Mouse (Mus musculus) fat pad, adult 2 months (tissue): Measurements from ENCODE around the gene Cacna1c.

Experiments
- DNase-seq: peaks from one replicate; pipeline ENCODE4 v3.0.0-alpha.2; 2011; ENCODE audit warnings: low read depth, low spot score; ENCODE audit errors: extremely low read depth

Cacna1c gene

GRCm38 (mm10) chr6:118865777-118866380, 330.3 kb downstream of the Cacna1c start:
- no peak for DNase-seq

DNA sequence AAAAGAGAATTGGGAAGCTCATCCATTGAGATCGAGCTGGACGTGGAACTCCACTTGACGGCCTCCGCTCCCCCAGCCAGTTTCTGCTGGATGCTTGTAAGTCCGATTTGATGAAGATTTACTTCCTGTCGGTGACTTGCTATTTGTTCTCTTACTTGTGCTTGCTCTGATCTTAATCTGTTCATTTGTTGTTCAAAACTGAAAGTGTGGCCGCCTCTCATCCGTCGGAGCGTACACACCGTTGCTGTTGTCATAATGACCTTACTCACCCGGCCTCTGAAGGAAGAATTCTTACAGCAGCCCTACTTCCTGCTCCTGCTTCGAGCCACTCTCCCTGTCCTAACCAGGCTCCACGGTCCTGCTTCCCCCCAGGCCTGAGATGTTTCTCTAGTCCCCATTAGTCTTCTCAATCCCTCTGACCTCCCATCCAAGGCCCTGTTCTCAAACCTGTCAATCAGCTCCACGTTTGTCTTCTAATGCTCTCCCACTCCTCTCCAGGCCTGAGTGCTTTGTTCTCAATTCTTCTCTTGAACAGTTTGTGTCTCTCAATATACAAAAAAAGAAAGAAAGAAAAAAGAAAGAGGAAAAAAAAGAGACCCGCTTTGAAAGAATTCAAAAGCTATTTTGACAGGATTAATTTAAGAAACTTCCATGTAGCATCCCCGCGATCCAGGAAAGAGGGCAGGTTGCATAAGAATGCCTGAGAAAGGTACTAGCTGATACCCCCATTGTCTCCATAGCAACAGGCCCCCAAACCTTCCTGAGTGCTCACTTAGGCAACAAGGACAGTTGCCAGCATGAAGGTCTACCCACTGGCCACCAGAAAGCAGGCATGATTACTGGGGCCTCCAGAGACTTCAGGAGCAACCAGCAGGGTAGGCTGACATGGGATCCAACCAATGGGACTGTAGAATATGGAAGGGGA, 331.3 kb downstream of the Cacna1c start:
- DNase-seq = no peak

- DNase-seq = no peak
Measured at GRCm38 (mm10) chr6:118862727-118863126, 333.5 kb downstream of the Cacna1c start.

DNA sequence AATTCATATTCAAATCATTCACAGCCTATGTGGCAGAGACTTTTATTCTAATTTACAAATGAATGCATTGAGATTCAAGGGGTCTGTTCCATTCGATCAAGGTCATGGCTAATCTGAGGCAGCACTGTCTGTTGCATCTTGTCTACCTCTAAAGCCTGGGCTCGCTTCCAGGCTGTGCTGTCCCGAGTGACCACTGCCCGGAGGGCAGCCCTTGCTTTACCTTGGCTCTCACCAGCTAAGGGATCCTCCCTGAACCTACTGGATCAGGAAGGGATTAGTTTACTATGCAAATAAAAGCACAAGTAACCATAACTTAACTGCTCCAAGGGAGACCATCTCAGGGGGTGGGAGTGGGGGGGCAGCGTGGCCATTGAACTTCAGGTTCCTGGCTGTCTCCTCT, 334.1 kb downstream of the Cacna1c start:
- no peak for DNase-seq

DNA sequence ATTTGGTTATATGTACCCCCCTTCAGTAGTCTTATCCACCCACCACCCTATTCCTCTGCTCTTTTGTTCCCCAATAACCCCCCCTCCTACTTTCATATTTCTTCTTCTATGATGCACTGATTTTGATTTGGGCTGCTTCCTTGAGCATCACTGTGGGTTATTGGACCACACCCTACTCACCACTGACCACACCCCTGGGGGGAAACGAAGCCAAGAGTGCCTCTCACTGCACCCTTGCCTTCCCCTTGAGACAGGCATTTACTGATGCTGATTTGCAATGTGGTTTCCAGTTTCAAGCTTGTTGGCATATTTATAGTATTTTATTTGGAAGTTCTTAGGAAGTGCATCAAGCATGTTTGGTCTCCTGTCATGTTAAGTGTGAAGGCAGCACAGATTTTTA, 337.8 kb downstream of the Cacna1c start:
- no peak for DNase-seq

DNA sequence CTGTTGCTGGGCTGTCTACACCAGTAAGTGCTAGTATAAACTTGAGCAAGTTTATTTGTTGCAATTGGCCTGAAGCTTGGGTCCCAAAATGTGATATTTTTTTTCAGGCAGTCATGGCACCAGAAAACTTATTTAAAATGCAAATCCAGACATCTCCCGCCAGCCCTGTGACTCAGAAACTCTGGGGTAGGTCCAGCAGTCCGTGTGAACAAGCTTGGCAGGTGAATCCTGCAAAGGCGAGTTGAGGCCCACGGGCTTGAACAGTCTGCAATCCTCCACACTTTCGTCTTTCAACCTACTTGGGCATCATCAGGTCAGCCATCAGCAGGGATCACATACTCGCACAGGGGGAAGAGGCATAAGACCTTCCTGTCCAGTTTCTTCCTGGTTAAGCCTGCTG, 344.1 kb downstream of the Cacna1c start:
- DNase-seq = no peak

DNA sequence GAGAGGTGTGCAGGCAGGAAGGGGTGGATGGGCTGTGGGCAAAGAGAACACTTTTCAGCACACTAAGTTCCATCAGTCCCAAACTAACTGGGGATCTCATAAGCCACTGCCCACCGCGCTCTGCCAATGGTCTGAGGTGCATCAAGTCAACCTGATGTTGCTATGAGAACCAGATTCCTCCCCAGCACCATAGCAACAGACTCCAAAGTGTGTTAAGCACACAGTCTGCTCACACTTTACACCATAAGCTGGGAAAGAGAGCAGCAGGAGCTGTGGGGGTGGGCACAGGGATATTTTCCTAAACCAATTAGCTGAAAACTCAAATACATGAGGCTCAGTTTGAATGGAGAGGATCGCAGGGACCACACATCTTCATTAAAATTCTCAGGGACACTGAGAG, 345.1 kb downstream of the Cacna1c start:
- DNase-seq = no peak

- no peak for DNase-seq
Measured at GRCm38 (mm10) chr6:118848640-118849039, 347.6 kb downstream of the Cacna1c start.

DNA sequence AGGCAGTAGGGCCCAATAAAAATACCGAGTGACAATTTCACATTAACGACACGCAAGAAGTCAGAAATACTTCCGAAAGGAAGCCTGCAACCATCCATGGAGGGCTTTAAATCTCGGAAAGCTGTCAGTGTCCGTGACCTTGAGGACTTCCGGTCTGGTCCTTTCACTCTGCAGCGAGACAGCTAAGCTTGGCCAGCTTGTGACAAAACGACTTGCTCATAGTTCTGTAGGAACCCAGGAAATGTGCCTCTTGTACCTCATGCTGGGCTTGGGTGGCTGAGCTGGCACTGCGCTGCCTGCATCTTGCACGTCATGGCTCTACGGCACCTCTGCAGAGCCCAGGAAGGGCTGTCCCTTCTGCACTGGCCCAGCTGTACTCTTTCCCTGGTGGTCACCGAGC, 348.5 kb downstream of the Cacna1c start:
- no peak for DNase-seq

GRCm38 (mm10) chr6:118845829-118846228, 350.4 kb downstream of the Cacna1c start:
- no peak for DNase-seq

DNA sequence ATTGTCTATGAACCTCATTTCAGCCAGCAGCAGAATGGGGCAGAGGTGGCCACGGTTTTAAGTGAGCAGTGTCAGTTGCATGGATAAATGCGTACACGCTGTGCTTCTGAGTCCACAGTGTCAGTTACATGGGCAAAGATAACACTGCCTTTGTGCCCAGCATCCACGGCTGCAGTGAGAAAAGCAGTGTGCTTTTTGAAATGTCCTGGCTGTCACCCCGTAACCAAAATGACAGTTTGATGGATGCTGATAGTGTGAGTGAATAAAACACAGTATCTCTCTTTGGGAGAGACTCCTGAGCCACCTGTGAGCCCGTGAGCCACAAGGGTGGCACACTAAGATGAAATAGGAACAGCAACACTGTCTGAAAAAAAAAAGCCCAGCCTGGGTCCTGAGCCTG, 351.0 kb downstream of the Cacna1c start:
- DNase-seq = no peak

DNA sequence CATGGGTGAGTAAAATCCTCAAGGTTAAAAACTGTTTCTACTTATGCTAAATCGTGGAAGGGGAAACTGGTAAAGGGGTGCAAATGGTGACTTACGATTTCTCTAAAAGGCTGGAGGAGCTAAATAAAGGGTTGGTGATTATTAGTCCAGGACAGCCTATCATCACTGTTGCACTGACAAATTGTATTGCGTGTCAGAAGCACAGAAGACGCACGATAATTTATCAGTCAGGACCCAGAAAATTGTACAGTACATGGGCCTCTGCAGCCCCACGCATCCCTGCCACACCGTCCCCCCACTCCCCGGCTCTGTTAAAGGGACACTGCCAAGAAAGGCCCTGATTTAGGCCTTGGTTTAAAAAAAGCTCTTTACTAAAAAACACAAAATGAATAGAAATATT, 352.7 kb downstream of the Cacna1c start:
- DNase-seq = no peak

- no peak for DNase-seq
Measured at GRCm38 (mm10) chr6:118841892-118842291, 354.3 kb downstream of the Cacna1c start.

GRCm38 (mm10) chr6:118838919-118839915, 357.0 kb downstream of the Cacna1c start:
- no peak for DNase-seq

GRCm38 (mm10) chr6:118836693-118837092, 359.5 kb downstream of the Cacna1c start:
- DNase-seq = no peak

GRCm38 (mm10) chr6:118834046-118834445, 362.2 kb downstream of the Cacna1c start:
- DNase-seq = no peak

GRCm38 (mm10) chr6:118833049-118833448, 363.2 kb downstream of the Cacna1c start:
- no peak for DNase-seq

GRCm38 (mm10) chr6:118832616-118833015, 363.6 kb downstream of the Cacna1c start:
- no peak for DNase-seq

DNA sequence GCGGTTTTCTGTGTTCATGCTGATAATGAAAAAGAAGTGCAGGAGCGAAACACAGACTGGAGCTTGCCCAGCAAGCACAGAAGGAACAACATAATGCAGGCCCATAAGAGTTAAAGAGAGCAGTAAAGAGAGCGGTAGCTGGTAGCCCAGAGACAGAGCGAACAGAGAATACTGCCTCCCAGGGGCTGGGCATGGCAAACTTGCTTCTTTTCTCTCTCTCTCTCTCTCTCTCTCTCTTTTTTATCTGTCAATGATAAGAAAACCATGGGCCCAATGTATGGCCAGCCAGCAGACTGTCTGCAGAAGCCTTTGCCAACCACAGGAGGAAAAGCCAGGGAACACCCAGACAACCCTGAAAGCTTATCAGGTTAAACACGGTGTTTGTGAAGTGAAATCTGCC, 365.4 kb downstream of the Cacna1c start:
- no peak for DNase-seq

DNA sequence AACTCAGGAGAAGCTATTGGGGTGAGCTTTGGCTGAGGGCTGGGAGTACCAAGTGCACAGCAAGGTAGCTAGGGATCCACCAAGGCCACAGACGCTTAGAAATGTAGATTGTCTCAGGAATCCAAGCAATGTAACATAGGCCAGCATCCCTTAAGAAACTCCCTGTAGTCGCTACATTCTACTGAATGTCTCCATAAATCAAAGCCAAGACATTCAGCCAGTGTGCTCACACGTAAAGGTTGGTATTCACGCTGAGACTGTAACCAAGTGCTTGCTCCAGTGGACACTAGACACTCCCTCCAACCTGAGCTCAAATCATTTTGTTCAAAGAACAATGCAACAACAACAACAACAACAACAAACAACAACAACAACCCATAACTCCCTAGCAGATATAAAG, 368.0 kb downstream of the Cacna1c start:
- DNase-seq = no peak

DNA sequence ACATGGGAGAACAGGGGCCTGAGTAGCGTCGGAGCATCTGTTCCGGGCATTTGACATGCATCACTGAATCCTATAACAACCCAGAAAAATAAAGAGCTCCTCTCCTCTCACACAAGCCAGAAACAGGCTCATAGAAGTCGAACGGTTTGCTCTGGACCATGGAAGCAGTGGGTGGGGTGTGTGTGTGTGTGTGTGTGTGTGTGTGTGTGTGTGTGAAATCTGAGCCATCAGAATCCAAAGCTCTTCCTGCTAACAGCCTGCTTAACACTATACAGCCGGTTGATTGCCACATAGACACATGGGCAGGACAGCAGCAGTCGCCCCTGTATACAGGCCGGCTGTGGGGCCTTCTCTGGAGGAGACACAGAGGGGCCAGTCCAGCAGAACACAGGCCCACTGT, 368.7 kb downstream of the Cacna1c start:
- no peak for DNase-seq
